Mouse (Mus musculus) midbrain, embryonic 12.5 days (tissue): Measurements from ENCODE around the gene Trpv5. TPM values are rescaled to one million over a fixed set of nuclear protein-coding genes. Genes with fewer than 3 reads are reported as not detected.

ENCODE experiments used
- ATAC-seq: fragments of 200-750 bp; cut with Nextera tagmentation; 2 replicates; pipeline ENCODE4 v1.8.0; 2017; ENCODE audit warnings: low read depth, moderate TSS enrichment, moderate library complexity; ENCODE audit not compliant: low FRiP score
- H3K27ac ChIP-seq: fragments of 300-500 bp; sonication (generic); replicated peaks from 2 replicates; pipeline ENCODE4 v1.5.1; 2016; ENCODE audit warnings: mild to moderate bottlenecking
- H3K27me3 ChIP-seq: fragments of 300-500 bp; sonication (generic); 2 replicates; pipeline ENCODE4 v1.6.1; 2016; ENCODE audit warnings: mild to moderate bottlenecking
- H3K36me3 ChIP-seq: fragments of 300-500 bp; sonication (generic); 2 replicates; pipeline ENCODE4 v1.6.1; 2016
- H3K4me1 ChIP-seq: fragments of 300-500 bp; sonication (generic); 2 replicates; pipeline ENCODE4 v1.6.1; 2016
- H3K4me2 ChIP-seq: fragments of 300-500 bp; sonication (generic); replicated peaks from 2 replicates; pipeline ENCODE4 v1.6.1; 2016; ENCODE audit warnings: mild to moderate bottlenecking, moderate library complexity
- H3K4me3 ChIP-seq: fragments of 300-500 bp; sonication (generic); 2 replicates; pipeline ENCODE4 v1.5.1; 2016; ENCODE audit warnings: mild to moderate bottlenecking
- H3K9ac ChIP-seq: fragments of 300-500 bp; sonication (generic); replicated peaks from 2 replicates; pipeline ENCODE4 v1.6.1; 2016; ENCODE audit warnings: mild to moderate bottlenecking, moderate library complexity
- H3K9me3 ChIP-seq: fragments of 300-500 bp; sonication (generic); 2 replicates; pipeline ENCODE4 v1.6.1; 2016; ENCODE audit warnings: mild to moderate bottlenecking
- WGBS: fragments of 180-500 bp; shearing (Covaris S2); methylation state at CpG from one replicate; pipeline ENCODE4 v1.1.7; 2016; 5-methylcytosine and 5-hydroxymethylcytosine counted together
- polyA plus RNA-seq: library from polyadenylated mRNA; unstranded; fragments of >200 nt; fragmentation: Nextera tagmentation; extraction: Ambion mirVana; gene quantifications from 2 replicates; pipeline ENCODE4 v1.2.1, GENCODE M21; 2016

Gene Trpv5
- not detected in 2 replicates for polyA plus RNA-seq

GRCm38 (mm10) chr6:41680669-41681068 lies at the start of gene Trpv5:
Trpv5 (minus strand) TSS chr6:41680769.
- ATAC-seq = no peak
- Histone ChIP-seq H3K9ac (no peak within 1 kb of the TSS), H3K4me2 (no peak within 1 kb of the TSS), H3K4me1 (no peaks in the 10 kb centered on the region), H3K27me3 (no peaks in the 10 kb centered on the region), H3K27ac (no peak within 1 kb of the TSS), H3K9me3 (no peaks in the 10 kb centered on the region), H3K36me3 (no peaks in the 10 kb centered on the region), H3K4me3 (no peak within 1 kb of the TSS)
- 82% methylated on average over 1 of the region's 1 CpGs for WGBS

- H3K9me3 ChIP-seq = no peaks in the 10 kb centered on the region
- H3K9ac ChIP-seq = no peak overlapping the region
- no peaks in the 10 kb centered on the region for H3K36me3 ChIP-seq
- no peaks in the 10 kb centered on the region for H3K27me3 ChIP-seq
- H3K4me3 ChIP-seq = no peak overlapping the region
- ATAC-seq = no peak
- H3K4me2 ChIP-seq = no peak overlapping the region
- no peaks in the 10 kb centered on the region for H3K4me1 ChIP-seq
- 81% methylated on average over 1 of the region's 1 CpGs for WGBS
- H3K27ac ChIP-seq = no peak overlapping the region
Measured at GRCm38 (mm10) chr6:41727989-41728609, 47.5 kb upstream of the Trpv5 start.

DNA sequence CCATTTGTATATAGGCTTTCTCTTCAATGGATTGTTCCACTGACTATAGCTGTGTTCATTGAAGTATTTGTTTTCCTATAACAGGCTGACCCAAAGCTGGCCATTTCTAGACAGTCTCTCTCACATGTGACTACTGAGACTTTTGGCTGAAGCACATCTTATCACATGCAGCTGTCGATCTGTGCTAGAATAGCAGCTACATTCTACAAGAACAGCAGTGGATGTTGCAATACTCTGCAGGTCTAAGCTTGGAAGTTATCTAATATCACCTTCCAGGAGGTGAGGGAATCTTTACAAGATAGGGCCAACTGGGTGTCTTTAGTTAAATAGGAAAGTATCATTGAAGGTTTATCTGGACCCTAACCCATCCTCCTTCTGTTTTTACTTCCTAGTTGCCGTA lies 40.9 kb upstream of the Trpv5 start:
- Histone ChIP-seq H3K9ac (no peak overlapping the region), H3K4me1 (no peaks in the 10 kb centered on the region), H3K4me3 (no peak overlapping the region), H3K4me2 (no peak overlapping the region), H3K27ac (no peak overlapping the region), H3K27me3 (no peaks in the 10 kb centered on the region), H3K9me3 (no peaks in the 10 kb centered on the region), H3K36me3 (no peaks in the 10 kb centered on the region)
- no peak for ATAC-seq
- WGBS = 88% methylated on average over 2 of the region's 2 CpGs

- Histone ChIP-seq H3K4me1 (no peaks in the 10 kb centered on the region), H3K36me3 (no peaks in the 10 kb centered on the region), H3K27me3 (no peaks in the 10 kb centered on the region), H3K4me2 (no peak overlapping the region), H3K9me3 (no peaks in the 10 kb centered on the region), H3K9ac (no peak overlapping the region), H3K4me3 (no peak overlapping the region), H3K27ac (no peak overlapping the region)
- ATAC-seq = no peak
- 78% methylated on average over 1 of the region's 1 CpGs for WGBS
Measured at GRCm38 (mm10) chr6:41710281-41710680, 29.7 kb upstream of the Trpv5 start.

DNA sequence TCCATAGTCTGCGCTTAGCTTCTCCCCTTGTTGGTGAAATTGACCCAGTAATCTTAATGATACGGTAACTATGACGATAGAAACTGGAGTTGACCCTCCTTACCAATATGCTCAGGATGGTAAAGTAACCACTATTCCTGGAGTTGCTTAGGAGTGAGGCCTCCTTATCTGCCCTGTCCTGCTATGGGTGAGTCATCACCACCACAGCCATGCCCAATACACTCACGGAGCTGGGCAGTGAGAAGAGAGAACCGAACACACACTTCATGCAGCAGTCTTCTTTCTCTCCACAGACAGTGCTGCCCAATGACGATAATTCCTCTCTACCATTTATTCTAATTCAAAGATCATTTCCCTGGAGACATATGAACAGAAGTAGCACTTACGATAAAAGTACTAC lies 25.7 kb upstream of the Trpv5 start:
- 90% methylated on average over 7 of the region's 7 CpGs for WGBS
- no peak overlapping the region for H3K4me3 ChIP-seq
- no peaks in the 10 kb centered on the region for H3K27me3 ChIP-seq
- no peak for ATAC-seq
- no peaks in the 10 kb centered on the region for H3K4me1 ChIP-seq
- H3K9me3 ChIP-seq = no peaks in the 10 kb centered on the region
- H3K36me3 ChIP-seq = no peaks in the 10 kb centered on the region
- no peak overlapping the region for H3K27ac ChIP-seq
- no peak overlapping the region for H3K9ac ChIP-seq
- H3K4me2 ChIP-seq = no peak overlapping the region

- Histone ChIP-seq H3K4me3 (no peak within 1 kb of the TSS), H3K36me3 (no peaks in the 10 kb centered on the region), H3K27me3 (no peaks in the 10 kb centered on the region), H3K4me2 (no peak within 1 kb of the TSS), H3K9me3 (no peaks in the 10 kb centered on the region), H3K27ac (no peak within 1 kb of the TSS), H3K9ac (no peak within 1 kb of the TSS), H3K4me1 (no peaks in the 10 kb centered on the region)
- ATAC-seq = no peak
- WGBS = 43% methylated on average over 1 of the region's 1 CpGs
Measured at GRCm38 (mm10) chr6:41704123-41704522, 23.6 kb upstream of the Trpv5 start, which contains the start of gene Kel. Kel (minus strand) TSS chr6:41704339.

DNA sequence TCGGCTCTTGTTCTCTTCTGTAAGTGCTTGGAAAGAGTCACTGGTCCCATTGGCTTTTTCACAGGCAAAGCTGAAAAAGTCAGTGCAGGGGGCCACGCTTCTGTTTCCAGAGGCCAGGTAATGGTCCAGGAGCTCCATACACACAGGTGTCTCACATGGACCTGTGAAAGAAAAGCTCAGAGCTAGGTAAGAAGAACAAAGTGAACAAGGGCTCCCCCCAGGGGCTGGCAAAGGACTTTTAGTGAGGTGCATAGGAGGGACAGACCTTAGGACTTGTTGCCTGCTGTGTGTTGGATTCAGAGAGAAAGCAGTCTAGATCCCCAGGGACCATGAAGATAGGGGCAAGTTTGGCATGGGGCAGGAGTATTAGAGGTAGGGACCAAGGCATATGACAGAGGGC lies 22.4 kb upstream of the Trpv5 start:
- Histone ChIP-seq H3K4me3 (no peak overlapping the region), H3K27me3 (no peaks in the 10 kb centered on the region), H3K36me3 (no peaks in the 10 kb centered on the region), H3K27ac (no peak overlapping the region), H3K4me1 (no peaks in the 10 kb centered on the region), H3K9ac (no peak overlapping the region), H3K4me2 (no peak overlapping the region), H3K9me3 (no peaks in the 10 kb centered on the region)
- 82% methylated on average over 2 of the region's 2 CpGs for WGBS
- no peak for ATAC-seq

- ATAC-seq = no peak
- H3K27me3 ChIP-seq = no peaks in the 10 kb centered on the region
- 79% methylated on average over 1 of the region's 1 CpGs for WGBS
- H3K4me1 ChIP-seq = no peaks in the 10 kb centered on the region
- no peaks in the 10 kb centered on the region for H3K9me3 ChIP-seq
- no peak overlapping the region for H3K4me3 ChIP-seq
- no peaks in the 10 kb centered on the region for H3K36me3 ChIP-seq
- H3K27ac ChIP-seq = no peak overlapping the region
- H3K9ac ChIP-seq = no peak overlapping the region
- H3K4me2 ChIP-seq = no peak overlapping the region
Measured at GRCm38 (mm10) chr6:41701245-41701644, 20.7 kb upstream of the Trpv5 start.

- Histone ChIP-seq H3K4me2 (no peak overlapping the region), H3K9me3 (no peaks in the 10 kb centered on the region), H3K36me3 (no peaks in the 10 kb centered on the region), H3K27me3 (no peaks in the 10 kb centered on the region), H3K4me3 (no peak overlapping the region), H3K4me1 (no peaks in the 10 kb centered on the region), H3K27ac (no peak overlapping the region), H3K9ac (no peak overlapping the region)
- 97% methylated on average over 1 of the region's 1 CpGs for WGBS
- no peak for ATAC-seq
Measured at GRCm38 (mm10) chr6:41694407-41694806, 13.8 kb upstream of the Trpv5 start.

- no peaks in the 10 kb centered on the region for H3K36me3 ChIP-seq
- ATAC-seq = no peak
- H3K27ac ChIP-seq = no peak overlapping the region
- no peaks in the 10 kb centered on the region for H3K4me1 ChIP-seq
- no peaks in the 10 kb centered on the region for H3K27me3 ChIP-seq
- no peak overlapping the region for H3K4me2 ChIP-seq
- no peaks in the 10 kb centered on the region for H3K9me3 ChIP-seq
- no peak overlapping the region for H3K9ac ChIP-seq
- H3K4me3 ChIP-seq = no peak overlapping the region
Measured at GRCm38 (mm10) chr6:41692200-41692599, 11.6 kb upstream of the Trpv5 start.

GRCm38 (mm10) chr6:41685596-41685995 lies 5.0 kb upstream of the Trpv5 start:
- H3K27me3 ChIP-seq = no peaks in the 10 kb centered on the region
- ATAC-seq = no peak
- no peak overlapping the region for H3K27ac ChIP-seq
- no peaks in the 10 kb centered on the region for H3K36me3 ChIP-seq
- 89% methylated on average over 3 of the region's 3 CpGs for WGBS
- H3K9me3 ChIP-seq = no peaks in the 10 kb centered on the region
- H3K4me2 ChIP-seq = no peak overlapping the region
- H3K4me3 ChIP-seq = no peak overlapping the region
- H3K9ac ChIP-seq = no peak overlapping the region
- H3K4me1 ChIP-seq = no peaks in the 10 kb centered on the region

- no peak for ATAC-seq
- H3K4me3 ChIP-seq = no peak overlapping the region
- no peaks in the 10 kb centered on the region for H3K36me3 ChIP-seq
- H3K27ac ChIP-seq = no peak overlapping the region
- WGBS = 91% methylated on average over 5 of the region's 5 CpGs
- no peaks in the 10 kb centered on the region for H3K4me1 ChIP-seq
- H3K27me3 ChIP-seq = no peaks in the 10 kb centered on the region
- H3K4me2 ChIP-seq = no peak overlapping the region
- H3K9ac ChIP-seq = no peak overlapping the region
- no peaks in the 10 kb centered on the region for H3K9me3 ChIP-seq
Measured at GRCm38 (mm10) chr6:41684911-41685310, 4.3 kb upstream of the Trpv5 start.

- Histone ChIP-seq H3K4me3 (no peak within 1 kb of the TSS), H3K27me3 (no peaks in the 10 kb centered on the region), H3K4me1 (no peaks in the 10 kb centered on the region), H3K9me3 (no peaks in the 10 kb centered on the region), H3K36me3 (no peaks in the 10 kb centered on the region), H3K4me2 (no peak within 1 kb of the TSS), H3K9ac (no peak within 1 kb of the TSS), H3K27ac (no peak within 1 kb of the TSS)
- 92% methylated on average over 2 of the region's 2 CpGs for WGBS
- no peak for ATAC-seq
Measured at GRCm38 (mm10) chr6:41684131-41684530, 3.6 kb upstream of the Trpv5 start, which contains the start of gene Llcfc1. Llcfc1 (plus strand) TSS chr6:41684431.
